Mouse (Mus musculus) myocyte (in vitro differentiated cells): ENCODE results near the gene Tex50. TPM values are rescaled to one million over a fixed set of nuclear protein-coding genes. Genes with fewer than 3 reads are reported as not detected.
"Not testable (repeated sequence)": the region's sequence is repeated elsewhere in the genome, so short reads cannot be mapped to it uniquely, and the experiment has no call there.

Experiments
- H3K27me3 ChIP-seq: one replicate; pipeline ENCODE4 v1.6.1; 2011; ENCODE audit not compliant: control insufficient read depth, insufficient read depth, insufficient read length
- H3K36me3 ChIP-seq: one replicate; pipeline ENCODE4 v1.6.1; 2011; ENCODE audit not compliant: control insufficient read depth, insufficient read depth
- H3K4me2 ChIP-seq: one replicate; pipeline ENCODE4 v1.6.1; 2011; ENCODE audit warnings: low read depth, control low read depth
- H3K4me3 ChIP-seq: one replicate; pipeline ENCODE4 v1.5.1; 2011; ENCODE audit warnings: mild to moderate bottlenecking, control low read depth, moderate library complexity
- H3K79me2 ChIP-seq: one replicate; pipeline ENCODE4 v1.6.1; 2011; ENCODE audit not compliant: control insufficient read depth, insufficient read depth
- H3ac ChIP-seq: one replicate; pipeline ENCODE4 v1.6.1; 2011; ENCODE audit not compliant: control insufficient read depth, insufficient read length
- CEBPB ChIP-seq: IDR thresholded peaks from 2 replicates; pipeline ENCODE4 v1.6.1; 2011; ENCODE audit warnings: mild to moderate bottlenecking, moderate library complexity; ENCODE audit not compliant: poor library complexity, insufficient read depth, severe bottlenecking
- E2F4 ChIP-seq: IDR thresholded peaks from one replicate; pipeline ENCODE4 v1.6.1; 2011; ENCODE audit warnings: mild to moderate bottlenecking, control low read depth, moderate library complexity; ENCODE audit not compliant: insufficient read depth
- MAX ChIP-seq: IDR thresholded peaks from one replicate; pipeline ENCODE4 v1.6.1; 2011; ENCODE audit warnings: low read depth, mild to moderate bottlenecking, control low read depth
- MYOD1 ChIP-seq, 3 experiments: IDR thresholded peaks; one replicate each; pipeline ENCODE4 v1.6.1; 2011; ENCODE audit warnings: control low read depth in 2 of 3, low read depth in 2 of 3, mild to moderate bottlenecking in 2 of 3, moderate library complexity in 1 of 3; ENCODE audit not compliant: insufficient read length in 2 of 3, control insufficient read depth in 1 of 3
- MYOG ChIP-seq, 3 experiments: IDR thresholded peaks; one replicate each; pipeline ENCODE4 v1.6.1; 2011; ENCODE audit warnings: control low read depth in 2 of 3, low read depth in 2 of 3, mild to moderate bottlenecking in 2 of 3; ENCODE audit not compliant: insufficient read length in 2 of 3, control insufficient read depth in 1 of 3, insufficient read depth in 1 of 3
- POLR2A ChIP-seq: IDR thresholded peaks from one replicate; pipeline ENCODE4 v1.6.1; 2011; ENCODE audit warnings: low read depth, mild to moderate bottlenecking, control low read depth, moderate library complexity; ENCODE audit not compliant: insufficient read length
- POLR2AphosphoS2 ChIP-seq: IDR thresholded peaks from one replicate; pipeline ENCODE4 v1.6.1; 2011; ENCODE audit warnings: low read depth, control low read depth; ENCODE audit not compliant: insufficient read length
- REST ChIP-seq: IDR thresholded peaks from one replicate; pipeline ENCODE4 v1.6.1; 2011; ENCODE audit warnings: mild to moderate bottlenecking, control low read depth, moderate library complexity; ENCODE audit not compliant: insufficient read depth, insufficient read length
- SRF ChIP-seq: IDR thresholded peaks from one replicate; pipeline ENCODE4 v1.6.1; 2011; ENCODE audit warnings: low read depth; ENCODE audit not compliant: control insufficient read depth, insufficient read length
- TCF12 ChIP-seq: IDR thresholded peaks from one replicate; pipeline ENCODE4 v1.6.1; 2011; ENCODE audit warnings: mild to moderate bottlenecking, control low read depth; ENCODE audit not compliant: poor library complexity, insufficient read depth, severe bottlenecking
- TCF3 ChIP-seq: IDR thresholded peaks from one replicate; pipeline ENCODE4 v1.6.1; 2011; ENCODE audit warnings: low read depth, control low read depth; ENCODE audit not compliant: insufficient read length
- USF1 ChIP-seq: IDR thresholded peaks from one replicate; pipeline ENCODE4 v1.6.1; 2011; ENCODE audit warnings: low read depth, mild to moderate bottlenecking, control low read depth, moderate library complexity
- polyA plus RNA-seq: library from polyadenylated mRNA; unstranded; fragments of >200 nt; fragmentation: generic; extraction: Trizol; gene quantifications from one replicate; pipeline ENCODE4 v1.2.1, GENCODE M21; 2012; ENCODE audit warnings: missing spikeins

The Tex50 gene
- not detected for polyA plus RNA-seq

DNA sequence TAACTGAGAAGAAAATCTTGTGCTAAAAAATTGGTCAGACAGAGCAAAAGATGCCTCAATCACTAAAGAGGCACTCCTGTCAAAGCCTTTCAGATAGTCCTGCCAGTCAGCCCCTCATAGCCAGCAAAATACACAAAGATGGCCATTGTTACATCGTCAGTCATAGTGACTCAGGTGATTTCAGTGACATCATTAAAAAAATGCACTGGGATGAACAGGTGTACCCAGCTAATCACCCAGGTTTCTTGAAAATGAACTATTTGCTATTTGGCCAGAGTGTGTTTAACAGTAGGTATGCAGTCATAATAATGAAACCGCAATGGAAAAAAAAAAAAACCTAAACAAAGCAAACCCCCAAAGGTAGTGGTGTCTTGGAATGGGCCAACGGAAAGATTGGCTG lies at the start of gene Tex50:
Tex50 (minus strand) TSS at position 101 of the 400 bp plus-strand sequence.
- TF ChIP-seq POLR2AphosphoS2 = no peak
- TF ChIP-seq E2F4 = no peak
- TF ChIP-seq SRF = no peak
- TF ChIP-seq MYOG (IDR thresholded peaks at IDR 0.05; ENCODE audit: control insufficient read depth in 1 of 3, insufficient read depth in 1 of 3, insufficient read length in 2 of 3, low read depth in 2 of 3) = no peak
- Histone ChIP-seq H3K79me2 (no peaks in the 10 kb centered on the region), H3K36me3 (no peaks in the 10 kb centered on the region), H3K4me3 (no peak within 1 kb of the TSS), H3ac (no peak within 1 kb of the TSS), H3K4me2 (no peak within 1 kb of the TSS), H3K27me3 (peaks cover 4% of the 10 kb centered on the region)

DNA sequence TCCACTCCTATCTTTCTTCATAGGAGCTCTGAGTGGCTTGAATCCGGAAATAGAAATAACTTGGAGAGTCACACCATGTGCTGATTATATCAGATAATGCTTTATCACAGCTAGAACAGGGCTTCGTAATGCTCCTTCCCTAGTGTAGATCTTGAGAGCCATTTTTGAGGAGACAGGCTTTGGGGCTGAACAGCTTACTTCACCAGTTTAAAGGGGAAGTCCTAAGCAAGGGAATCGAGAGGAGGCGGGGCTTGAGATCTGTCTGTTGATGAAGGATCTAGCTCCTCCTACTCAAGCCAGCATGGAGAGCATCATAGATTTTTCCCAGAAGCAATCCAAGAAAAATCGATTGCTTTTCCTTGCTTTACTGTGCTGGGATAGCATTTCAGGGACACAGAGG lies 40.7 kb upstream of the Tex50 start:
- TF ChIP-seq POLR2A = no peak
- no peak for TF ChIP-seq TCF3
- no peak for TF ChIP-seq SRF
- TF ChIP-seq E2F4 = no peak
- no peak for TF ChIP-seq MYOD1 (IDR thresholded peaks at IDR 0.05; ENCODE audit: control insufficient read depth in 1 of 3, insufficient read length in 2 of 3, low read depth in 2 of 3)
- no peak for TF ChIP-seq TCF12
- TF ChIP-seq USF1 = no peak
- TF ChIP-seq CEBPB = no peak
- no peak for TF ChIP-seq POLR2AphosphoS2
- H3ac ChIP-seq = no peak overlapping the region
- no peak overlapping the region for H3K4me2 ChIP-seq
- H3K79me2 ChIP-seq = no peaks in the 10 kb centered on the region
- no peaks in the 10 kb centered on the region for H3K27me3 ChIP-seq
- H3K36me3 ChIP-seq = no peaks in the 10 kb centered on the region
- no peak overlapping the region for H3K4me3 ChIP-seq

DNA sequence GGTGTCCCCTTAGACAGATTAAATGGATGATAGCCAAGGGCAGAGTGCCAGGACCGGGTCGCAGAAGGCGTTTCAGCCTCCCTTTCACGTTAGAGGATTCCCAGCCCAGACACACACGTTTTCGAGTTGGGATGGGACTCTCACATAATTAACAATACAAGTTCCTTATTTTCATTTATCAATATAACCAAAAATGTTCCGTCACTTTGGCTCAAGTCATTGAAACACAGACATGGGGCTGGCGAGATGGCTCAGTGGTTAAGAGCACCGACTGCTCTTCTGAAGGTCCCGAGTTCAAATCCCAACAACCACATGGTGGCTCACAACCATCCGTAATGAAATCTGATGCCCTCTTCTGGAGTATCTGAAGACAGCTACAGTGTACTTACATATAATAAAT lies 37.2 kb upstream of the Tex50 start:
- H3K4me3 ChIP-seq = peak overlapping the region; percentile 26
- not testable (repeated sequence) for H3ac ChIP-seq, H3K36me3 ChIP-seq, H3K27me3 ChIP-seq, H3K79me2 ChIP-seq
- peak overlapping the region; percentile 99 for H3K4me2 ChIP-seq

DNA sequence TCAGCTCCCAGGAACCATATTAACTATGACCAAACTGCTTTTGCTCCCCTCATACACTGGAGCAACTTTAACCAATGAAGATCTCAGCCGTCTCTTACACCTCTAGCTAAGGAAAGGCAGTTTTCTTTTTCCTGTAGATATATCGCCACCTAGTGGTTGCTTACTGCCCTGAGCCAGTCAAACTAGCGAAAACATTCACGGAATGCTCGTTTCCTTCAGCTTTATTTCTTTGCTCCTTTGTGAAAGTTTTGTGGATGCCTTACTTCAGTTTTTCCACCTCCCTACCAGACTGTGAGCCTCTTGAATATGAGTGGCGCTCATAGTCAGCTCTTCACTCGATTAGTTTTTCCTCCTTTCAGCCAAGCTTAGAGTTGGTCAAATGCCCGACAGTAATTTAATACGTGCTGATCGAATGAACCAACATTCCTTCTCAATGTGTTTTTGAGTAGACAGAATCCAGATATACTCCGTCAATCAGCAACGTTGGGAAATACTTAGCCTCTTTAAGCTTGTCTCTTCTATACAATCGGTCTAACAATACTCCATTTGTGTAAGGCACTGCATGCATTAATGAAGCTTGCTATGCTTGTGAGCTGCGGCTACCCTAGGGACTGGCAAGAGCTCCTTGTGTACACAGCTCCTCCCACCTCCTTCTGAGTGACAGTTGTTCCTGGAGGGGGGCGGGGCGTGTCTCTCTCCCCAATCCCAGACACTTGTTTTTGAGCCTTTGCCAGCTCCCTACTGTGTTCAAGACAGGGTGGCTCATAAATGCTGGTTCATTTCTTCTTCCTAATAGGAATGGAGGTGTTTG lies 36.6 kb upstream of the Tex50 start:
- Histone ChIP-seq H3K4me2 (peak overlapping the region; percentile 99), H3ac (no peak overlapping the region), H3K27me3 (no peaks in the 10 kb centered on the region), H3K4me3 (peak overlapping the region; percentile 26), H3K36me3 (no peaks in the 10 kb centered on the region), H3K79me2 (no peaks in the 10 kb centered on the region)
- TF ChIP-seq MAX (no peak), REST (no peak), USF1 (no peak), E2F4 (no peak), POLR2A (peak; percentile 40), TCF12 (no peak), TCF3 (no peak), SRF (no peak), MYOD1 (IDR thresholded peaks at IDR 0.05; ENCODE audit: control insufficient read depth in 1 of 3, insufficient read length in 2 of 3, low read depth in 2 of 3) (no peak), POLR2AphosphoS2 (no peak), MYOG (IDR thresholded peaks at IDR 0.05; ENCODE audit: control insufficient read depth in 1 of 3, insufficient read depth in 1 of 3, insufficient read length in 2 of 3, low read depth in 2 of 3) (peak in 1 of 3 experiments; percentile 10)

DNA sequence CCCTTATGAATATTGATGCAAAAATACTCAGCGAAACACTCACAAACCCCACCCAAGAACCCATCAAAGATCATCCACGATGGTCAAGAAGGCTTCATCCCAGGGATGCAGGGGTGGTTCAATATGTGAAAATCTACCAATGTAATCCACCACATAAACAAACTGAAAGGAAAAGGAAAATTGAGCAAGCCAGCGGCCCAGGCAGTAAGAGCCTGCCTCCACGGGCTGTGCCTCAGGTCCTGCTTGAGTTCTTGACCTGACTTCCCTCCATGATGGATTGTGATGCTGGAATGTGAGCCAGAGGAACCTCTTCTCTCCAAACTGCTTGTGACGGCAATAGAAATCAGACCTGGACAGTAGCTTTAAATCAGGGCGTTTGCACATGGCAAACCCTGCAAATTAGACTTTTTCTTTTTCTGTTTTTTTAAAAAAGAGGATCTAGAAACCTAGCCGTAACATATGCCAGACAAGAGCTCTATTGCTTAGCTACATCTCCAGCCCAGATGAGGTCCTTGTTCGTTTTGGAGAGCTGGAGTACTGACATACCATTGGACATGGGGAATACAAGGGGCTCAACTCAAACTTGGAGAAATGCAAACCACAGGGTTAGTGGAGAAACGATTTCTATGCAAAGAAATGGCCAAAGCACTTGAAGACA lies 31.3 kb upstream of the Tex50 start:
- no peaks in the 10 kb centered on the region for H3K27me3 ChIP-seq
- no peak for TF ChIP-seq CEBPB
- no peak for TF ChIP-seq USF1
- no peak for TF ChIP-seq POLR2AphosphoS2
- TF ChIP-seq E2F4 = no peak
- TF ChIP-seq REST = no peak
- TF ChIP-seq SRF = no peak
- TF ChIP-seq MYOD1 (IDR thresholded peaks at IDR 0.05; ENCODE audit: control insufficient read depth in 1 of 3, insufficient read length in 2 of 3, low read depth in 2 of 3) = no peak
- no peak for TF ChIP-seq POLR2A
- no peak overlapping the region for H3K4me3 ChIP-seq
- no peaks in the 10 kb centered on the region for H3K36me3 ChIP-seq
- H3K4me2 ChIP-seq = no peak overlapping the region
- H3ac ChIP-seq = no peak overlapping the region
- H3K79me2 ChIP-seq = no peaks in the 10 kb centered on the region
